Mouse (Mus musculus): ENCODE measurements around the gene Glycam1. TPM values are rescaled to one million over a fixed set of nuclear protein-coding genes. Genes with fewer than 3 reads are reported as not detected.

The Glycam1 gene
- total RNA-seq, 2 experiments from 2014 or later = not detected

DNA sequence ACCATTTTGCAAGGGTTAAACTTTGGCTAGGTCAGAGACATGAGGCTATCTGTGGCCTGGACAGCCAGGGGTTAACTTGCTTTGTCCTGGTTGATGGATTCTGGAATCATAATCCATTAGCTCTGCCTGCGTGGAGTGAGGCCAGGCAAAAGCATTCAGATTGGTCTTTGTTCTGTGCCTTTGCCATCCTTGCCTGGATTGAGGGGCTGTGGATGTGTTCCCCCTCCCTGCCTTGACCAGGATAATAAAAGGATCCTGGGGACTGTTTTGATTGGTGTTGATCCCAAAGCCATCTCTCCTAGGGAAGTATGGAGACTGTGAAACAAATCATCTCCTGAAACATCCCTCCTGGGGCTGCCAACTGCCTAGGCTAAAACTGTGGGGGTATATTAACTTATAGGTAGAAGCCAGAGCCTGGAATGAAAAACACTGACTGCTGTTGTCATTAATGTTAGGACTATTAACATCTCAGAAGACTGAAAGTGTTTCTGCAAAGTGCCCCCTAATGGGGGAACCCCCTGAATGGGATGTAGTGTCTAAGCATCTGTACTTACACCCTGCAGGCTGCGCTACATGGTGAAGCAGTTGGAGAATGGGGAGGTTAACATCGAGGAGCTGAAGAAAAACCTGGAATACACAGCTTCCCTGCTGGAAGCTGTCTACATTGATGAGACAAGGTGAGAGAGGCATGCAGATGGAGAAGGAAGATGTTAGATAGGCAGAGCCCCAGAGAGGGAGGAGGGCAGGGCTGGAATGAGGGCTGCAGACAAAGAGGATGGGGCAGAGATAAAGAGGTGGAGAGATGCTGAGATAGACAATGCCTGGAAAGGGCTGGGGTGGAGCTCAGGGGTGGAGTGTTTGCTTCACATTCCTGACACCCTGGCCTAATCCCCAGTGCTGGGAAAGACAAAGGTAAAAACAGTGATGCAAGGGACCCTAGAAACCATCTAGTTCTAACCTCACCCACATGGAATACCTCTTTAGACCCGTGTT is 45.2 kb downstream of the Glycam1 start:
- DNase-seq (ENCODE audit: low spot score in 2 of 2) = no peak

DNA sequence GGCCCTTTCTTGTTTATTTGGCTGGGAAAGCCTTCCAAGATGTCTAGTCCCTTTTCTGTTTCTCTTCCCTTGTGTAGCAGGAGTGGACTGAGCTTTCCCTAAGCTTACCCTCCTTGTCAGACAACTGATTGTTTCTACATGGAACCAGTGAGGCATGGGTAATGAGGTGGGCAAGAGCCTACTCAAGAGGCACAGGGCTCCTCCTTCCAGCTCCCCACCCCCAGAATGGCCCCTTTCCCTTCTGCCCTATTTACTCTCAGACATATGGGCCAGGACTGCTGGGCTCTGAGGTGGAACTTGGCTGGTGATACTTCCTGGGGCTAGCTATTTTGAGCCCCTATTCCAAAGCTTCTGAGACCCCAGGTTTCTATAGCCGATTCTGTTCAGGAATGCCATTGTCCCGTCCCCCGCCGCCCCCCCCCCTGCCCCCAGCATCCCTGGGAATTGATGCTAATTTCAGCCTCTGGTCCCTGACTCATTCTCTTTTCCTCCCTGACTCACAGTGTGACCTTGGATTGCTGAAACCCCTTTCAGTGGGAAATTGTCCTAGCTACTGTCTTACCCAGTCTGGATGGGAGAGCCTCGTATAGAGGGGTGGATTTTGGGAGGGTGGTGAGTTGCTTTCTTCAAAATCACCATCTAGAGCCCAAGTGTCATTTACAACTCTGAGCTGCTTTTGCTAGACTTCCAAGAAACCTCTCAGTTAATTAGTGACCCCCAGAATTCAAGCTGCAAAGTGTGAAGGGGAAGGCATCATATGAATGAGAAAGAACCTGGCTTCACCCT is 46.1 kb downstream of the Glycam1 start:
- no peak for DNase-seq (ENCODE audit: low spot score in 2 of 2)

- no peak for DNase-seq (ENCODE audit: low spot score in 2 of 2)
Observed at GRCm38 (mm10) chr15:103514914-103515313, 50.0 kb downstream of the Glycam1 start.

DNA sequence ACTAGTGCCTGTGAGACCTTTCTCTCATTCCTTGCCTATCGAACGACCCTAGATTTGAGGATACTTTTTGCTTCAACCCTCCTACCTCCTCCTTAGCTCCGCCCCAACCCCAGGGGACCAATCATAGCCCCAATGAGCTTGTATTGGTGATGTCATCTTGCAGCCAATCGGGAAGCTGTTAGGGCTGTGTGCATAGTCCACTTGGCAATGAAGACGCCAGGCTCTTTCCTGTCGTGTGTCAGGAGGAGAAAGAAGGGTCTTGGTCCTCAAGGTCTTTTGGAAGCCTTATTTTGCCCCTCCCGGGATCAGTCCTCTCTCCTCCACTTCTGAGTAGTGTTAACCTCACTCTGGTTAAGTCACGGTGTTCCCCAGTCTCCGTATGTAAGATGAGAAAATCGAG is 50.8 kb downstream of the Glycam1 start:
- peak; percentile 65 to 66 for DNase-seq (ENCODE audit: low spot score in 2 of 2)

DNA sequence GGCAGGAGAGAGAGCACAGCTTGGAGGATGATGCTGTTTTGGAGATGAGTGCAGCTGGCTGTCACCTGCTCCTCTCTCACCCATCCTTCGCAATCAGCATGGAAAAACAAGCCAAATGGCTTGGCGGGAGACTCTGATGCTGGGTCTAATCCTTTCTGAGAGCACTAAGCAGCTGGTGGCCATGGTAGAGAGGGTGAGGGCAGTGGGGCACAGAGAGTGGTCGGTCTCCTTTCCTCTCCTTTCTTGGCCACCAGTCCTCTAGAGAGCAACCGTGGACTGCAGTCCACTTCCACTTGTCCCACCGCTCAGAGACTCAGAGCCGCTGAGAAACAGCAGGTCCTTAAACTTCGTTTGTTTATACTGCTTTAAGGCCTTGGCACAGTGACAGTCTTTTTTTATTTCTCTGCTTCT is 51.3 kb downstream of the Glycam1 start:
- no peak for DNase-seq (ENCODE audit: low spot score in 2 of 2)

Other genes starting within 250 kb of the Glycam1 start
- 10 to 100 TPM; 72.0 to 79.3 TPM for gene Zfp385a, start 225.0 kb downstream of the Glycam1 start, total RNA-seq (2021)
- gene Itga5, start 198.3 kb downstream of the Glycam1 start, total RNA-seq (2021) = 1 to 10 TPM; 2.6 to 3.9 TPM
- gene Gtsf1, start 134.6 kb downstream of the Glycam1 start, total RNA-seq (2021) = under 1 TPM in 1 of 2 experiments, not detected in 1; 0.45 TPM
- not detected for gene Gtsf2, start 116.6 kb downstream of the Glycam1 start, total RNA-seq (2021)
- 1 to 10 TPM; 9.0 to 9.2 TPM for gene Nckap1l, start 111.3 kb downstream of the Glycam1 start, total RNA-seq (2021)
- 100 to 1,000 TPM; 181 to 227 TPM for gene Pde1b, start 62.0 kb downstream of the Glycam1 start, total RNA-seq (2021)
- 100 to 1,000 TPM; 133 to 147 TPM for gene Ppp1r1a, start 27.1 kb downstream of the Glycam1 start, total RNA-seq (2021)
- gene Mucl1, start 190.4 kb upstream of the Glycam1 start, total RNA-seq (2021) = not detected

All from left cerebral cortex, adult 18-20 months (tissue).